Mouse (Mus musculus) kidney, adult 8-10 months (tissue): ENCODE data around the gene Slc30a5.
"Not testable (repeated sequence)": the region's sequence is repeated elsewhere in the genome, so short reads cannot be mapped to it uniquely, and the experiment has no call there.

Experiments used
- DNase-seq, 2 experiments: peaks; one replicate each; pipeline ENCODE4 v3.0.0; 2022

The Slc30a5 gene

DNA sequence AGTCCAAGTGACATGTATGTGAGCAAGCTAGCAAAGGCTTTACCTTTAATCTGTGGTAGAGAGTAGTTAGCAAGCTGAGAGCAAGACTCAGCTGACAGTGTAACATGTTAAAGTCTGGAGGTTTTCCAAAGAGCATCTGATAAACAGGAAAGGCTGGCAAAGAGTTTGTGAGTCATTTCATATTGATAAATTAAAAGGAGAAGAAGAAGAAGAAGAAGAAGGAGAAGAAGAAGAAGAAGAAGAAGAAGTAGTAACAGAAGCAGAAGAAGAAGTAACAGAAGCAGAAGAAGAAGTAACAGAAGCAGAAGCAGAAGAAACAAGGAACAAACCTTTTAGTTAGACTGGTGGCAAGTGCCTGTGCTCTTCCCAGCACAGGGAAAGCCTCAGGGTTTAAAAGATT, 1.6 kb upstream of the Slc30a5 start:
- no peak for DNase-seq

DNA sequence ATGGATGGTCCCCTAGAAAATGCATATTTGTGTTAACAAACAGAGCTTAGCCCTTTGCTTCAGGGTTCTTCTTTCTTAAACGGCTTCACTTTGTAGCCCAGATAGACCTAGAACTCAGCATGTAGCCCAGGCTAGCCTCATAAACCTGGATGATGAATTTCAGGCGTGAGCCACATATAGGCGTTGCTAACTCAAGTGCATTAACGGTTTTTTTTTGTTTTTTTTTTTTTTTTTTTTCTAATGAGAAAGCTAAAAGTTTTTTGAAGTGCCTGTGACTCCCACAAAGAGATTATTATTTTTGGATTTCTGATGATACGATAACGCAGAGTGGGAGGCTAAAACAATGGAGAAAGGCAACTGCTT, 394 bp upstream of the Slc30a5 start:
- DNase-seq: no peak

DNA sequence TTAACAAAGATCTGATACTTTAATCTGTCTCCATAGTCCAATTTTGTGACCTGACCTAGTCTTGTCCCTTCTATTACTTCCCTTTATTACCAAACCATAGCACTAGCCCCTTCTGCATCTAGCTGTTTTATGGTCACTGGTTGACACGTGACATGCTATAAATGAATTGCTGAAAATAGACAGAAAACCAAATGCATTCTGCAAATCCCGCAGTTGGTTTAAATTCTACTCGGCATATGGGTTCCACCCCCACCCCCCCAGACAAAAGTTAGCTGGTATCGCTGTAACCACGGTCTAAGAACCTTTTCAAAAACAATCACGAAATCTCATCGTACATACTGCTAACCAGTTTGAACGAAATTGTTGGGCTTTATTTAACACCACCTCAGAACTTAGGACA, 1.0 kb downstream of the Slc30a5 start:
- no peak for DNase-seq

DNA sequence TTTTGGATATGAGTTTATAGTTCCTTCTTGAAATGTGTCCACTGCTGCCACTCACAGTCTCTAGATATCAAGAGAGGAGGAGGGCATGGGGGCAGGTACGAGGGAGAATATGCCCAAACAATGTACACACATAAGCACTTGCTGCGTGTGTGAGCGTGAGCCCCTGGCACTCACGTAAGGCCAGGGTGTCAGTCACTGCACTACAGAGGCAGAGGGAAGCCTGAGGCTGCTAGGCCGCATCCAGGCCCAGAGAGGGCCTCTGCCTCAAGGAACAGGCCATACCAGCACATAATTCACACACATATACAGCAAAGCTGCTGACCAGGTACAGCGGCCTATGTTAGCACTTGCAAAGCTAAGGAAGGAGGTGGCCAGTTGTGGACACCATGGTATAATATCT, 2.1 kb downstream of the Slc30a5 start:
- no peak for DNase-seq

DNA sequence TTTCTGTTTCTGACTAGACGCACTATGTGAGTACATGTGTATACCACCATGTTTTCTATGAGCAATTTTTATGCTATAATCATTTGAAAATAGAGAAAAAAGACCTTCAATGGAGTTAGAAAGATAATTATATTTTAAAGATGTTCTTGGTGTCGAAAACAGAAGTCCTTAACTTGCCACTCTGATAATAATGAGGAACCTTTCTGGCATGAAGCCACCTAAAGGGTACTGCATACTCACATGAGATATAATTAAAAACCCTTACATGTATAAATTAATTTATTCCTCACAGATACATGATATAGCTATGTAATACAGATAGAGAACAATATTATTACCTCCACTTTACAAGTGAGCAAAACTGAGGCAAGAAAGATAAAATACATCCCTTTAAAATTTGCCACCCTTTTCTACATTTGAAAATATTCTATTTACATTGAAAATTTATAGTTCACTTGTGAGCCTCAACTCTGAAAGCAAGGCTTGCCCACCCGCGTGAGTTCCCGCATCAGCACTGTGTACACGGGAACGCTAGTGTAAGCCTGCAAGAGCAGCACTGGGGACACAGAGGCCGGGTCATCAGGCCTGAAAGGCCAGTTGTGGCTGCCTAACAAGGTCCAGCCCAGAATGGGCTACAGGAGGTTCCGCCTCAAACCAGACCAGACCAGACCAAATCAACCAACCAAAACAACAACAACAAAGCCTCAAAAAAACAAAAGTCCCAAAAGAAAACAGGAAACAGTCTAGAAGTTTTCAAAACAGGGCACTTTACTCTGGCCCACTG, 7.4 kb downstream of the Slc30a5 start:
- peak in 1 of 2 experiments; percentile 51 for DNase-seq

DNA sequence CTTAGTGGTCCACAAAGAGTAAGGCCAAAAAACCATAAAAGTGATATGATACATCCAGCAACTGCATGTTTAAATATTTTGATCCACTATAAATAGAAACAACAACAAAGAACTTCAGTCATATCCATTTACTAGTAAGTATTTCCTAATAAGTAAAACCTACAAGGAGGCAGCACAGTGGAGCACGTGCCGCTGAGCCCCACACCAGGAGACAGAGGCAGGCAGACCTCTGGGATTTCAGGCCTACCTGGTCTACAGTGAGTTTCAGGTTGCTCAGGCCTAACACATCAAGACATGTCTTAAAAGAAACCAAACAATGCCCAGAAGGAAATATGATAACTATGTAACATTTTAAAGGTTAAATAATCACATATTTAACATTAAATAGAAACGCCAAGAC, 8.3 kb downstream of the Slc30a5 start:
- DNase-seq: no peak

DNA sequence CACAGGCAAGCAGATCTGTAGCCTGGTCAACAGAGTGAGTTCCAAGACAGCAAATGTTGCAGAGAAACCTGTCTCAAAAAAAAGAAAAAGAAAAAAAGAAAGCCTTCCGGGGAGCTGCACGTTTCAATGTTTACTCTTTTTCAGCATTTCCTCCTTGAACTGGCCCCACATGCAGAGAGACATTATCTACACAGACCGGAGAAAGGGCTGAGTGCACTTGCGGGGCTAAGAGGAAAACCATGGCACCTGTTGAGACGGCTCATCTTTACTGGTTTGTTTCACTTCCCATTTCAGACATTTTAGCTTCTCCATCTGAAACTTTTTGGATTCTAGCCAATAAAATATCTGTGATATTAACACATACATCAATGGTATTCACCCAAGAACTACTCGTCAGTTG, 8.9 kb downstream of the Slc30a5 start:
- no peak for DNase-seq

DNA sequence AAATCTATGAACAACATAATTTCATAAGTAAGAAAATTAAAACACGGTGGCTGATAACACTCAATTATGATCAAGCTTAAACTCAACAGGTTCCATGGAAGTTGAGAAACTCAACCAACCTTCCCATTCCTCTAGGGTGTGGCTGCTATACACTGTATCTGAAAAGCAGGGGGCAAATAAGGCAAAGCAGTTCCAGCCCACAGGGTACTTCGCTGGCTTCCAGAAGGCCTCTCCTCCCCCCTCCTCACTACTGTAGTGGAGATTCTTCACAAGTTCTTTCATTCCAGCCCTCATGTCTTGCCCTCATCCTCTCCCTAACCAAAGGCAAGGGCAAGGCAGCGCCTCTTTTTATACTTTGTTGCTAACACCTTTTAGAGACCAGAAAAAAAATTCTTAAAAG, 9.4 kb downstream of the Slc30a5 start:
- DNase-seq: no peak

DNA sequence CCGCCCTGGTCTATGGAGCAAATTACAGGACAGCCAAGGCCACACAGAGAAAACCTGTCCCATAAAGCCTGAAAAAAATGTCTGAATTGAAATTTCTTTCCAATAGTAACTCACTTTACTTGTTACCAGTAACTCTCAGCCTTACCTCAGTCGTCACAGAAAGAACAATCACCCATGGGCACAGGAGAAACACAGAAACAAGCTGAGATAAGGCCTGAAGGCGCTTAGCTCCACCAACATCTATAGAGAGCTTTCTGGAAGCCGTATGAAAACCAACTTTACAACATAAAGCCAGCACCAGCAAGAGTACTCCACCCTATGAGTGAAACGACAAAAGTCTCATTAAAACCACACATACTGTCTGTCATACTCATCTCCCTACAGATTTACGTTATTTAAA, 18.8 kb downstream of the Slc30a5 start:
- DNase-seq: no peak

DNA sequence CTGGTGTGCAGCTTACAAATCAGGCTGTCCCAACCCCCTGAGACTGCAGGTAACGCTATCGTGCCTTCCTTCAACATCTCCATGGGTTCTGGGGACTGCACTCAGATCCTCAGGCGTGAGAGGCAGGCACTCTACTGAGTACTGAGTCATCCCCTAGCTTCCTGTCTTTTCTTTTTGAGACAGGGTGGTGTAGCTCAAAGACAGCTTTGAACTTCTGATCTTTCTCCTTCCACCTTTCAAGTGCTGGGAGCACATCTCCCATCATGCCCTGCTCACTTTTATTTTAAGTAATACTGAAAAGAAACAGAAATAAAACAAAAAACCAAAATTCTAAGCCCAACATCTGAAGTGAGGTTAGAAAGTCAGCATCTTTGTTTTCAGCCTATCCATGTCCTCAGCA, 27.5 kb downstream of the Slc30a5 start:
- no peak for DNase-seq

DNA sequence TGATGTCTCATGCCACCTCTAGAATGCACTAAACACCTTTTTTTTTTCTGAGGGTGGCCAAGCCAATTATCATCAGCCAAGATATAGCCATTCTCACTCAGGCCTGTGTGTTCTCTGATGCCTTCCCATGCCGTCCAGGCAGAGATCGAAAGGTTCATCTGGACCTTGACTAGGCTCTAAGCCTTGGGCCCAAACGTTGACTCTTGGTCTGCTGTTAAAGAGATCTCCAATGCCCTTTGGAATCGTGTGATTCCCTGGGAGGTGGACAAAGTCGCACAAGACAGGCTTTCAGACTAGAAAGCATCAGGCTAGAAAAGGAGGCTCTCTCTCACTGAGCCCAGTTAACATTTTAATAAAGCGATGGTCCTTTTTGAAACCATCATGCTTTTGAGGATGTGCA, 36.1 kb downstream of the Slc30a5 start:
- DNase-seq: peak in 1 of 2 experiments; percentile 25

DNA sequence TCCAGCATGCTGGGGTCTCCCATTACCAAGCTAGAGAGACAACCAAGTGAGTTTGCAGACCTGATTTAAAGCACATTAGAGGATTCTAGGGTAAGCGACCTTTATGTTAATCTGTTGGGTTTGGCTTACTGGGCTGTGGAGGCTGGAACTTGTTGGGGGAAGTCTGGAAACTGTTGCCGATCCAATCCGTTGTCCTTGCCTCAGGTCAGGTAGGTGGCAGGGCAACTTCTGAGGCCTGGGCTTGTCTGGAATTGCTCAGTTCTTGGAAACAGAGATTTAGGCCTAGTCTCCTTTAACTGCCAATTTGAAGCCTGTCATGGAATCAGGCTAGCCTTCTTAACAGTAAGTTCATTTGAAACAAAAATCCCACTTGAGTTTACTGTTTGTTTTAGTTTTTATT, 44.1 kb downstream of the Slc30a5 start:
- DNase-seq: no peak

DNA sequence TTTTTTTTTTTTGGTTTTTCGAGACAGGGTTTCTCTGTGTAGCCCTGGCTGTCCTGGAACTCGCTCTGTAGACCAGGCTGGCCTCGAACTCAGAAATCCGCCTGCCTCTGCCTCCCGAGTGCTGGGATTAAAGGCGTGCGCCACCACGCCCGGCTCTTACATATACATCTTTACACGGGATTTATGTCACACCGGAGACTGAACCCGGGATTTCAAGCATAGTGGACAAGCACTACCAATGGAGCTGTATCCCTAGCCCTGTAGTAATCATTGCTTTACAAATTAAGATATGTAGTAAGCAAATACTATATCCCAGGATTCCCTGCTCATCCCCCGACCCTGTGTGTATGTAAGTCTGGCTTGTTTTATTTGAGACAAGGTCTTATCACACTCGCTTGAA, 45.2 kb downstream of the Slc30a5 start:
- DNase-seq: not testable (repeated sequence)

DNA sequence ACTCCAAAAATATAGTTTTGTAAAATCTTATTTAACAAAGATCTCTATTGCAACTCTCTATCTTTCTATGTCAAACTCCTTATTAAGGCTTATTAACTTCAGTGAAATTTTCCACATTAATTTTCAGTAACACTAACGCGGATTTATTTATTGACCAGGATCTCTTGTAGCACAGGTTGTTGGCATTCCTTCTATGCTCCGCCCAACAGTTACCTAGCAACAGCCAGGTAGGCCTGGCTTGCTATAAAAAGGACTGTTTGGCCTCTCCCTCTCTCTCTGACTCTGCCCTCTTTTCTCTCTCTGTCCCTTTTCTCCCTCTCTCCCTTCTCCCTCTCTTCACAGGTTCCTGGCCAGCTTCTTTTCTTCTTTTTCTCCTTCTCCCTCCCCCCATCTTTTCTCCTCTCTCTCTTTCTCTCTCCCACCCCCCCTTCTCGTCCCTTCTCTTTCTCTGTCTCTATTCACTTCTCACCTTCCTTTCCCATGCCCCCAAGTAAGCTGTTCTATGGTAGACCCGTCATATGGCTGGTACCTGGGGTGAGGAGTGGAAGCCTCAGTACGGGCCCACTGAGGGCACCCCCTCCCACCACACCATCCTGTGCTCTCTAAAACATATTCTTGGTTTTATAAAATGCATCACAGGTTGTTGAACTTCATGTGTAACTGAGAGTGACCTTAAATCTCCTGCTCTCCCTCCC, 45.8 kb downstream of the Slc30a5 start:
- DNase-seq: peak; percentile 63 to 67

DNA sequence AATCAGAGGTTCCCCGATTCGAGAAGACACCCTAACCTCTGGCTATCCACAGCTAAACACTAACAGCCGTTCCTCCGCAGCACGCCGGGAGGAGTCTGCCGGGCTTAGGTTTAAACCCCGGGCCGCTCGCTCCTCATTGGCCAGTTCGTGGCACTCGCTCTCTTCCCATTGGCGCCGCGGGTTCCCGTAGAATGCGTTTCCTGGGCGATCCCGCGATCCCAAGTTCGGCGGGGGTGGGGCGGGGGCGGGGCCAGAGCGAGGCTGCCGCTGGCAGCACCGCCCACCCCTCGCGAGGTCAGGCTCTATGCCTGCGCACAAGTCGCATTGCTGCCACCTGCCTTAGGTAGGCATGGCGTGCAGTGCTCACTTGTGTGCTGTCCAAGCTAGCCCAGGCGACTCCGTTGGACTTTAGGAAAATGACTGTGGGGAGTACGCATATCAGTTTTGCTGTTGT, 46.8 kb downstream of the Slc30a5 start, which contains the start of gene Ccnb1:
Gene Ccnb1 (minus strand): TSS at position 157 of the 454 bp plus-strand sequence.
- peak; percentile 89 to 91 for DNase-seq

DNA sequence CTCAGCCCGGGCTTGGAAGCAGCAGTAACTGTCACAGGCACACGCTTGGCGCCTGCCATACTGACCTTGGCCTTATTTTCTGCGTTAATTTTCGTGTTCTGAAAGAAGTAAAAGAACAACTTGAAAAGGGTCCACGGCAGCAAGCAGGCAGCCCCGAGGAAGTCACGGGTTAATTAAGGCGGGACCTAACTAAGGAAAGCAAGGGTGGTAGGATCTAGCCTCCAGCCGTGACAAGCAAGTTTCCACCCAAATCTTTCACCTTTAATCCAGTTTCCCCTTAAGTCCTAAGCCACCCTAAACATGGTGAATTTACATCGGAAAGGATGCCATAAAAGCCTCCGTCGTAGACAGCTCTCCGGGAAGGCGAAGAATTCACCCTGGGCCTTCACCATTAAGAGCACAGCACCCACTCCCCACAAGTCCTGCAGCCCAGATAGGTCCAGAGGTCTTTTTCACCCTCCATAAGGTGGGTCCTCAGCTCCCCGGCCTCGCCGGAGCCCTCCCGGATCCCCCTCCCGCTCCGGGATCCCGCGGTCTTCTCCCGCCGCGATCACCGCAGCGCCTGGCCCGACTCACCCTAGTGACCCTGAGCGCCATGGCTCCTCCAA, 47.3 kb downstream of the Slc30a5 start:
- no peak for DNase-seq

DNA sequence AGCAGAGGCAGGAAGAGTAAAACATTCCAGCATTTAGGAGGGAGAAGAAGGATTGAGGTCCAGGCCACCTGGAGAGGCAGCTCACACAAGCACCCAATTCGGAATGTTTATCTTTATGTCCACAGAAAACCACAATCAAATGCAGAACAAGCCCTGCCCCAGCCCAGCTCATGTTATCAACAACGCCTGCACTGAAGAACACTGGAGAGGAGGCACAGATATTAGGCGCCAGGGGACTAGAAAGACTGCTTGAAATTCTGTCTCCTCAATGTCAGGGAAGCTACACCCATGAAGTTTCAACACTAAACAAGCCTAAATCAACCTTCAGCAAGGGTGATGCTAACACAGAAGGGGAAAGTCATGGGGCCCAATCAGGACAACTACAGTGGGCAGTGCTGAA, 55.7 kb downstream of the Slc30a5 start:
- DNase-seq: no peak

DNA sequence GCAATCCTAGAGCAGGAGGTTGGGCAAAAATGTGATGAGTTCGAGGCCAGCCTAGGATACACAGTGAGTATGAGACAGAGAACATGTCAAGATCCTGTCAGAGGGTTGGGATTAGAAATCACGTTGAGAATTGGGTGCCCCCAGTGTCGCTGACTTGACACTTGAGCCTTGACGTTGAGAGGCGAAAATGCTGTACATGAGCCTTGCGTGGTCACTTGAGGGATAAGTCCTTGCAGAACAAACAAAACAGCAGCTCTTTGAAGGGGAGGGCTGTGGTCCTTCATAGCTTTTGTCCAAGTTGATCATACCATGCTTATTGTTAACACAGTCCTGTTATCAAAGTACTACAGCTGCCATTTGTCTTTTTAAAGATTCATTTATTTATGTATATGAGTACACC, 56.5 kb downstream of the Slc30a5 start:
- DNase-seq: no peak

DNA sequence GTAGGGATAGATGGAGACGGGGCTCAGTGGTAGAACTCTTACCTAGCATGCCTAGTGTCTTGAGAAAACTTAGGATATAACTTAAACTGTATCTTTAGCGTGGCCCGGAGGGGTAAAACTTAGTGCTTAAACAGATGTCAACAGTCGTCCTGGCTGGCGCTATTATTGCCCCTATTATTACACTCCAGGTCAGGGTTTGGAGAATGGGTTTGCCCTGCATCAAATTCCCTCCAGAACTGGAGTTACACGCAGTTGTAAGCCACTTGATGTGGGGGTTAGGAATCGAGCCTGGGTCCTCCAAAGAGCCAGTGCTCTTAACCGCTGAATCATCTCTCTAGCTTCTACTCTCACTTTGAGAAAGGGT, 57.2 kb downstream of the Slc30a5 start:
- no peak for DNase-seq

DNA sequence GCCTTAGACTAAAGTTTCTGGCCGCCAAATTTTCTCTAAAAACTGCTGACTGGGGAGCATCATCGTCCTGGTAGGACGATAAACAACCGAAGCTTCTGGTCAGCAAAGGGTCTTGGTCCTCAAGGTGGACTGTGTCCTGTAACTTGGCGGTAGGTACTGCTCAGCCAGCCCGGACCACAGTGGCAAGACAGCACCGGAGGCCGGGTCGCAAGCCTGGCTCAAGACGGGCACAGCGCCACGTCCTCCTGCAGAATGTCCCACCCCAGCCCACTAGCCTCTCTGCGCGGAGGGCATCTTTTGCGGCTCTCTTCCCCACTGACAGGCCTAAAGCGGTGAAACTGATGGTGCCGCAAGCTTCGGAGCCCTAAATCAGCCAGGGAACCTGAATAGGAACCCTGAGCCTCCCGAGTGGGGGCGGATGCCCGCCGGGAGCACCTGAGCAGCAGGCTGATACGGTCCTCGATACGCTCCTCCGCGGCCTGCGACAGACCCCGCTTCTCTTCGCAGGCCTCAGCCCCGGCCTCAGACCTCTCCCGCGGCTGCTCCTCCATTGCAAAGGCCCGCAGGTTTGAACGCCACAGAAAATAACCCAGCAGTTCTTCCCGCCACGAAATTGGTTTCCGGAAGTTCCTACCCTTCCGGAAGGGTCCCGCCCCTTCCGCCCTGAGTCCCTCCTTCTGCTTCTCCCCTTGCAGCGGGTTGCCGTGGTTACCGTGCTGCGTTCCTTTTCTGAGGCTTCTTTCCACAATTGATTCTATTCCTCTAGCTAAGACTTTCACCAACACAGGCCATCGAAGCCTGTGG, 57.8 kb downstream of the Slc30a5 start, which contains the start of gene Cenph:
Gene Cenph (minus strand): TSS at position 648 of the 804 bp plus-strand sequence.
- peak; percentile 77 to 84 for DNase-seq

DNA sequence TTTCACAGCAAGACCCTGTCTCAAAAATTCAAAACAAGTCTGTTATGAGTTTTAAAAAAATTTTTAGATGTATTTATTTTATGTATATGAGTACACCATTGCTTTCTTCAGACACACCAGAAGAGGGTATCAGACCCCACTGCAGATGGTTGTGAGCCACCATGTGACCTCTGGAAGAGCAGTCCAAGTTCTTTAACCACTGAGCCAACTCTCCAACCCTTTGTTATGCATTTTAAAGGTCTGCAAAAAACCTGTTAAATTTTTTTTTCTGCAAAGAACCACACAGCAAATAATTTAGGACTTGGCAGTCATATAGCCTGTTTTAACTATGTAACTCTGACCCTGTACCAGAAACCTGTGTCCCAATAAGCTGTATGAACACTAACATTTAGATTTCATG, 58.5 kb downstream of the Slc30a5 start:
- no peak for DNase-seq

DNA sequence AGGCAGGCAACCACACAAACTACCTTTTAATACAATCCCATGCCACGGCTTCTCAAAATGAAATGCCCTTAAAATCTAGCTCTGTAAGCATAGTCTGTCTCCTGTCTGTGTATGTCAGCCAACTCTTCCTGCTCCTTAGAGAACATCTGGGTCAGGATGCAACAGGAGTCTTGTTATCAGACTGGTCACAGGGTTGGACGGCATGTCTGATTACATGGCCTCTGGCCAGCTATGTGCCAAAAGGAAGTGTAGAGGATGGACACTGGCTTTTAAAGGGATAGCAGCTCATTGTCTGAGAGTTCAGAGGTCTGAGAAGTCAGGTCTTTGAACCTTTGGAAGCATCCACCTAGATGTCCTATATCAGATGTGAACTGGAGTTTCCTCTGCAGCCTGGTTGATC, 77.9 kb downstream of the Slc30a5 start:
- no peak for DNase-seq

DNA sequence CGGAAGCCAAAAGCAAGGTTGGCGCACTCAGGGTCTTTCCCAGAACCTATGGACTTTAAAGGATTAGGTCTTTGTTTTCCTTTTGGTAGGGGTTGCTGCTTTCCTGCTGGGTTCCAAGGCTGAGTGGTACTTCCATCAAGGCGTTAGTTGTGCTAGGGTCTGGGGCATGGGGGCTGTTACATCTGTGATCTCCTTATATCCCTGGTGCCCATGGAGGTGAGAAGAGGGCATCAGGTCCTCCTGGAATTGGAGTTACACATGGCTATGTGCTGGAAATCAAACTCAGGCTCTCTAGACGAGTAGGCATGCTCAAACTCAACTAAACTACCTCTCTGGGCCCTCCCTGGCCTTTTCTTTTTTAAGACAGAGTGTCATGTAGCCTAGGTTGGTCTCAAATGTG, 79.0 kb downstream of the Slc30a5 start:
- DNase-seq: no peak
